Mouse (Mus musculus): ENCODE data around the gene Camta1. TPM values are rescaled to one million over a fixed set of nuclear protein-coding genes. Genes with fewer than 3 reads are reported as not detected.

Gene Camta1
- total and polyA plus RNA-seq, 2 experiments: 2.7 to 6.1 TPM

GRCm38 (mm10) chr4:151661486-151661885 is 200.2 kb downstream of the Camta1 start:
- 0 out of 2 replicates have a peak, but pooled peaks cover 1% of the 10 kb centered on the region for H3K4me1 ChIP-seq (ENCODE audit: control insufficient read depth, insufficient read depth, low read length)
- TF ChIP-seq POLR2A (IDR thresholded peaks at IDR 0.05; ENCODE audit: extremely low read depth, insufficient read depth, low read length) (no peak), CTCF (IDR thresholded peaks at IDR 0.05; ENCODE audit: low read depth, low read length) (no peak)
- DNase-seq (ENCODE audit: extremely low read depth, low read depth, low spot score): no peak
- WGBS: 90% methylated on average over 9 of the region's 9 CpGs
- H3K27me3 ChIP-seq (ENCODE audit: control insufficient read depth, insufficient read depth, low read length): no peaks in the 10 kb centered on the region
- H3K79me2 ChIP-seq (ENCODE audit: control insufficient read depth, insufficient read depth, low read length): no peaks in the 10 kb centered on the region
- no peak overlapping the region for H3K4me3 ChIP-seq (ENCODE audit: insufficient read depth, low read depth, low read length)
- H3K27ac ChIP-seq (replicated peaks; ENCODE audit: insufficient read depth, low read depth, low read length): no peak overlapping the region
- no peaks in the 10 kb centered on the region for H3K36me3 ChIP-seq (ENCODE audit: control insufficient read depth, insufficient read depth, low read length)
- H3K9ac ChIP-seq (ENCODE audit: low read depth, low read length): no peak overlapping the region

- DNase-seq (ENCODE audit: extremely low read depth, low read depth, low spot score): no peak
- Histone ChIP-seq H3K4me1 (ENCODE audit: control insufficient read depth, insufficient read depth, low read length) (0 out of 2 replicates have a peak, but pooled peaks cover 1% of the 10 kb centered on the region), H3K27ac (replicated peaks; ENCODE audit: insufficient read depth, low read depth, low read length) (no peak overlapping the region), H3K27me3 (ENCODE audit: control insufficient read depth, insufficient read depth, low read length) (no peaks in the 10 kb centered on the region), H3K36me3 (ENCODE audit: control insufficient read depth, insufficient read depth, low read length) (no peaks in the 10 kb centered on the region), H3K9ac (ENCODE audit: low read depth, low read length) (no peak overlapping the region), H3K79me2 (ENCODE audit: control insufficient read depth, insufficient read depth, low read length) (no peaks in the 10 kb centered on the region), H3K4me3 (ENCODE audit: insufficient read depth, low read depth, low read length) (no peak overlapping the region)
- 88% methylated on average over 10 of the region's 10 CpGs for WGBS
- no peak for TF ChIP-seq CTCF (IDR thresholded peaks at IDR 0.05; ENCODE audit: low read depth, low read length)
These were observed 205.2 kb downstream of the Camta1 start for GRCm38 (mm10) chr4:151656427-151656826.

GRCm38 (mm10) chr4:151655637-151656385 is 205.9 kb downstream of the Camta1 start:
- H3K4me3 ChIP-seq (ENCODE audit: insufficient read depth, low read depth, low read length): no peak overlapping the region
- no peak for TF ChIP-seq POLR2A (IDR thresholded peaks at IDR 0.05; ENCODE audit: extremely low read depth, insufficient read depth, low read length)
- no peak for TF ChIP-seq CTCF (IDR thresholded peaks at IDR 0.05; ENCODE audit: low read depth, low read length)

GRCm38 (mm10) chr4:151655227-151655626 is 206.4 kb downstream of the Camta1 start:
- WGBS: 84% methylated on average over 4 of the region's 4 CpGs
- Histone ChIP-seq H3K79me2 (ENCODE audit: control insufficient read depth, insufficient read depth, low read length) (no peaks in the 10 kb centered on the region), H3K27ac (replicated peaks; ENCODE audit: insufficient read depth, low read depth, low read length) (no peak overlapping the region), H3K4me1 (ENCODE audit: control insufficient read depth, insufficient read depth, low read length) (0 out of 2 replicates have a peak, but pooled peaks cover 1% of the 10 kb centered on the region), H3K4me3 (ENCODE audit: insufficient read depth, low read depth, low read length) (no peak overlapping the region), H3K36me3 (ENCODE audit: control insufficient read depth, insufficient read depth, low read length) (no peaks in the 10 kb centered on the region), H3K9ac (ENCODE audit: low read depth, low read length) (no peak overlapping the region), H3K27me3 (ENCODE audit: control insufficient read depth, insufficient read depth, low read length) (no peaks in the 10 kb centered on the region)
- TF ChIP-seq CTCF (IDR thresholded peaks at IDR 0.05; ENCODE audit: low read depth, low read length) (no peak), POLR2A (IDR thresholded peaks at IDR 0.05; ENCODE audit: extremely low read depth, insufficient read depth, low read length) (no peak)
- no peak for DNase-seq (ENCODE audit: extremely low read depth, low read depth, low spot score)

More at GRCm38 (mm10) chr4:151655637-151656385, 205.9 kb downstream of the Camta1 start:
- Histone ChIP-seq H3K36me3 (ENCODE audit: control insufficient read depth, insufficient read depth, low read length) (no peaks in the 10 kb centered on the region), H3K4me1 (ENCODE audit: control insufficient read depth, insufficient read depth, low read length) (0 out of 2 replicates have a peak, but pooled peaks cover 1% of the 10 kb centered on the region), H3K27me3 (ENCODE audit: control insufficient read depth, insufficient read depth, low read length) (no peaks in the 10 kb centered on the region), H3K27ac (replicated peaks; ENCODE audit: insufficient read depth, low read depth, low read length) (no peak overlapping the region), H3K9ac (ENCODE audit: low read depth, low read length) (no peak overlapping the region), H3K79me2 (ENCODE audit: control insufficient read depth, insufficient read depth, low read length) (no peaks in the 10 kb centered on the region)
- WGBS: 75% methylated on average over 16 of the region's 16 CpGs
- no peak for DNase-seq (ENCODE audit: extremely low read depth, low read depth, low spot score)

GRCm38 (mm10) chr4:151642418-151642817 is 219.3 kb downstream of the Camta1 start:
- WGBS: 94% methylated on average over 2 of the region's 2 CpGs
- H3K79me2 ChIP-seq (ENCODE audit: control insufficient read depth, insufficient read depth, low read length): no peaks in the 10 kb centered on the region
- TF ChIP-seq CTCF (IDR thresholded peaks at IDR 0.05; ENCODE audit: low read depth, low read length): no peak
- TF ChIP-seq POLR2A (IDR thresholded peaks at IDR 0.05; ENCODE audit: extremely low read depth, insufficient read depth, low read length): no peak
- no peak for DNase-seq (ENCODE audit: extremely low read depth, low read depth, low spot score)
- no peaks in the 10 kb centered on the region for H3K27me3 ChIP-seq (ENCODE audit: control insufficient read depth, insufficient read depth, low read length)
- H3K27ac ChIP-seq (replicated peaks; ENCODE audit: insufficient read depth, low read depth, low read length): no peak overlapping the region
- no peak overlapping the region for H3K4me3 ChIP-seq (ENCODE audit: insufficient read depth, low read depth, low read length)
- no peaks in the 10 kb centered on the region for H3K36me3 ChIP-seq (ENCODE audit: control insufficient read depth, insufficient read depth, low read length)
- no peak overlapping the region for H3K9ac ChIP-seq (ENCODE audit: low read depth, low read length)
- H3K4me1 ChIP-seq (ENCODE audit: control insufficient read depth, insufficient read depth, low read length): no peaks in the 10 kb centered on the region

DNA sequence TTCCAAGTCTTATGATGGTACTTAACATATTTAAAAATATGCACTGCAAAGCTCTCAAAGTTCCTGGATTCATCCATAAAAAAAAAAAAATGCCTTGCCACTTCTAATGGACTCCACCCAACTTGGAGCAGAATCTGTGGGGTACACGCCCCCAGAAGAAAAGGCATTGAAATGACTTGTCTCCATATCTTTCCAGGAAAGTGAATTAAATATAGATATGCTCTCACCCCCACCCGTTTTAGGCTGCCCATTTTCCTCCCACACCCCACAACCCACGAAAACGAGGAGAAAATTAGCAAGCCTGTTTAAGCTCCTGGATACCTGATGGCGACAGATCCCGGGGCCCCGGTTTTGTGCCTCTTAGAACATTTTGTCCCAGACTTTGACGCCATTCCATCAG is 220.7 kb downstream of the Camta1 start:
- WGBS: 72% methylated on average over 8 of the region's 8 CpGs
- H3K27me3 ChIP-seq (ENCODE audit: control insufficient read depth, insufficient read depth, low read length): no peaks in the 10 kb centered on the region
- H3K9ac ChIP-seq (ENCODE audit: low read depth, low read length): no peak overlapping the region
- no peak overlapping the region for H3K27ac ChIP-seq (replicated peaks; ENCODE audit: insufficient read depth, low read depth, low read length)
- H3K4me1 ChIP-seq (ENCODE audit: control insufficient read depth, insufficient read depth, low read length): no peaks in the 10 kb centered on the region
- H3K79me2 ChIP-seq (ENCODE audit: control insufficient read depth, insufficient read depth, low read length): no peaks in the 10 kb centered on the region
- no peak for DNase-seq (ENCODE audit: extremely low read depth, low read depth, low spot score)
- no peak for TF ChIP-seq CTCF (IDR thresholded peaks at IDR 0.05; ENCODE audit: low read depth, low read length)
- no peak for TF ChIP-seq POLR2A (IDR thresholded peaks at IDR 0.05; ENCODE audit: extremely low read depth, insufficient read depth, low read length)
- H3K4me3 ChIP-seq (ENCODE audit: insufficient read depth, low read depth, low read length): no peak overlapping the region
- H3K36me3 ChIP-seq (ENCODE audit: control insufficient read depth, insufficient read depth, low read length): no peaks in the 10 kb centered on the region

All from liver, adult 2 months (tissue).